Mouse (Mus musculus): ENCODE measurements around the gene Olfr1250. TPM values are rescaled to one million over a fixed set of nuclear protein-coding genes. Genes with fewer than 3 reads are reported as not detected.

Gene Olfr1250
- total RNA-seq (2023) = not detected

GRCm38 (mm10) chr2:89661367-89661766 is at the start of gene Olfr1250:
Olfr1250 (minus strand) TSS chr2:89661467.

GRCm38 (mm10) chr2:89671836-89672235 is 10.6 kb upstream of the Olfr1250 start, which contains the start of gene Olfr1251:
Olfr1251 (minus strand) TSS chr2:89671936.

GRCm38 (mm10) chr2:89634883-89635282 is 26.4 kb downstream of the Olfr1250 start, which contains the start of gene Olfr1249:
Olfr1249 (minus strand) TSS chr2:89634983.

GRCm38 (mm10) chr2:89618145-89618544 is 43.1 kb downstream of the Olfr1250 start, which contains the start of gene Olfr1248:
Olfr1248 (minus strand) TSS chr2:89618245.

GRCm38 (mm10) chr2:89614030-89614429 is 47.2 kb downstream of the Olfr1250 start, which contains the start of gene Olfr1247:
Olfr1247 (minus strand) TSS chr2:89614130.

Other genes starting within 250 kb of the Olfr1250 start
- not detected for gene Olfr1239, start 241.1 kb downstream of the Olfr1250 start, total RNA-seq (2023)
- not detected for gene Olfr1240, start 218.5 kb downstream of the Olfr1250 start, total RNA-seq (2023)
- not detected for gene Olfr1241, start 174.3 kb downstream of the Olfr1250 start, total RNA-seq (2023)
- not detected for gene Olfr1242, start 163.1 kb downstream of the Olfr1250 start, total RNA-seq (2023)
- gene Olfr1243, start 130.0 kb downstream of the Olfr1250 start, total RNA-seq (2023) = not detected
- gene Olfr1245, start 83.0 kb downstream of the Olfr1250 start, total RNA-seq (2023) = not detected
- gene Olfr1246, start 68.3 kb downstream of the Olfr1250 start, total RNA-seq (2023) = not detected
- gene Olfr1247, start 47.3 kb downstream of the Olfr1250 start, total RNA-seq (2023) = under 1 TPM; 0.13 to 0.15 TPM
- not detected for gene Olfr1248, start 43.2 kb downstream of the Olfr1250 start, total RNA-seq (2023)
- not detected for gene Olfr1249, start 26.5 kb downstream of the Olfr1250 start, total RNA-seq (2023)
- gene Olfr1251, start 10.5 kb upstream of the Olfr1250 start, total RNA-seq (2023) = not detected
- not detected for gene Olfr1252, start 63.5 kb upstream of the Olfr1250 start, total RNA-seq (2023)
- not detected for gene Olfr1253, start 95.6 kb upstream of the Olfr1250 start, total RNA-seq (2023)
- gene Olfr1254, start 132.2 kb upstream of the Olfr1250 start, total RNA-seq (2023) = not detected
- gene Olfr1255, start 150.6 kb upstream of the Olfr1250 start, total RNA-seq (2023) = not detected
- not detected for gene Olfr1256, start 180.1 kb upstream of the Olfr1250 start, total RNA-seq (2023)
- not detected for gene Olfr48, start 186.7 kb upstream of the Olfr1250 start, total RNA-seq (2023)
- not detected for gene Olfr1257, start 217.0 kb upstream of the Olfr1250 start, total RNA-seq (2023)

Data from neutrophil, adult 83 days (primary cell).